Mouse (Mus musculus) lung, postnatal 10 days (tissue): ENCODE data around the gene Gpatch2l.

Experiments used
- DNase-seq: peaks from one replicate; pipeline ENCODE4 v3.0.0; 2021

Gpatch2l gene

DNA sequence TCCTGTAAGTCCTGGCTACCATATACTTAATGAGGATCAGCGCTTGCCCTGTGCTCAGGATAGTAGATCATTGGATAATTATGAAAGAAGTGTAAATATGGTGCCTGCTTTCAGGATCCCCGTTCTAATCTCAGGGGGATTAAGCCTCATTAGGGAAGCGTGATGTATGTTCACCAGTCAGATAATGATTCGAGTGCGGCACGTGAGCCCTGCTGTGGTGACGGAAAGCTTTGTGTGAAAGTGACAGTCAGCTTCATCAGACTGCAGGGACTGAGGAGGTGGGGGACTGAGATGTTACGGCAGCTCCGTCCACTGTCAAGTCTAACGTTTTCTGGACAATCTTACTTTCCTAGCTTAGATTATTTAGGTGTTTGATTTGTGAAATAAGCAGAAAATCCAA is 38.3 kb downstream of the Gpatch2l start:
- no peak for DNase-seq

DNA sequence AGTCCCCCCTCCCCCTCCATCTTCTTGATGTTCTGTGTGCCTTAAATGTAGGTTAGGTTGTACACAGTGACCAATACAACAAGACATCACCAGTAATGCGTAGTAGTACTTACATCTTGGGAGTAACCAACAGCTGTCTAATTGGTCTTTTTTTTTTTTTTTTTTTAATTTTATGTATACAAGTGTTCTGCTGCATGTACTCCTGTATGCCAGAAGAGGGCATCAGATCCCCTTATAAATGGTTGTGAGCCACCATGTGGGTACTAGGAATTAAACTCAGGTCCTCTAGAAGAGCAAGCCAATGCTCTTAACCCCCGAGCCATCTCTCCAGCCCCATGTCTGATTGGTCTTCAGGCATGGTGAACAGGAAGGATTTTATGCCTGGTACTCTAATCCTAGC is 44.0 kb downstream of the Gpatch2l start:
- no peak for DNase-seq

DNA sequence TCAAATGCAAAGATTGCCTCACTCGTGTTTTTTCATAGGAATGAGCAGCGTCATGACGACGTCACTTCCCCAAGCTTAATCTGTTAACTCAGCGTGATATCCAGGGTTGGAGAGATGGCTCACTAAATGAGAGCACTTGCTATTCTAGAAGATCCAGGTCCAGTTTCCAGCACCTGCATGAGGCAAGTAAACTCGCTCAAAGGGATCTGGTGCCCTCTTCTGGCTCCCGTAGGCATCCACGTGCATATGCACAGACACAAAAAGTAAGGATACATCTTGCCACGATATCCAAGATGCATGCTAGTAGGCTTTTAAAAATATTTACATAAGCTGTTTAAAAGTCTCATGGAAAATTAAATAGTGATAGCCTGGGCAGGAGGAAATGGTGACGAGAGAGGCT is 55.8 kb downstream of the Gpatch2l start:
- DNase-seq, result no peak

DNA sequence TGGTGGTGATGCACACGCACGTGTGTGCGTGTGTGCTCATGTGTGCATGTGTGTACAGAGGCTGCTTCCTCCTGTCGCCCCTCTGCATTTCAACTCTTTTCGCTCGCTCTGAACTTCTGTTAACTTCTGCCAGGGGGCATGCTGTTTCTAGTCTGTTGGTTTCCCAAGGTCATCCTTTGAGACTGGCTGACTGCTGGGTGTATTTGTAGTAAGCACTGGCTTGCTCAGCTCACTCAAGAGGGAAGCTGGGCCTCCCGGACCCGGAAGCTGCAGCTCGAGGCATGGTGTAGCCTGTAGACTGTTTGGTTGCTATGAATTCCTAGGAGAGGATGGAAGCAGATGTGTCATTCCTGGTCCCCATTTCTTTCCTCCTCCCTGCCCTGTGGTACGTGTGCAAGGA is 61.3 kb downstream of the Gpatch2l start:
- no peak for DNase-seq

DNA sequence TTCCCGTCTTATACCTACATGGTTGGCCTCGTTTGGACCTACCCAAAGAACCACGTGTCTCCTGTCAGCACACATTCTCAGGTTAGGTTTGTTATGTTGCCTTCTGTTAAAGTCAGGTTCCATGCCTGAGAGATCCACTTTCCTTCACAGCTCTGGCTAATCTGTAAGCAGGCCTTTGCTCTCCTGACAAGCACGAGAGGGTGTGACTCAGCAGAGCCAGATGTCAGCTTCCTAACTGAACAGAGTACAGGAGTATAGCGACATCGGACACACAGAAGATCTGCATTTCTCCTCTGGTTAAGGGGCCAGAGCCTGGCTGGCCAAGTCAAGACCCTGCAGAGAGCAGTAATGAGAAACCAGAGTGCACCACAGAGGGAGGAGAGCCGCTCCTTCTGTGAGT is 63.4 kb downstream of the Gpatch2l start:
- no peak for DNase-seq

DNA sequence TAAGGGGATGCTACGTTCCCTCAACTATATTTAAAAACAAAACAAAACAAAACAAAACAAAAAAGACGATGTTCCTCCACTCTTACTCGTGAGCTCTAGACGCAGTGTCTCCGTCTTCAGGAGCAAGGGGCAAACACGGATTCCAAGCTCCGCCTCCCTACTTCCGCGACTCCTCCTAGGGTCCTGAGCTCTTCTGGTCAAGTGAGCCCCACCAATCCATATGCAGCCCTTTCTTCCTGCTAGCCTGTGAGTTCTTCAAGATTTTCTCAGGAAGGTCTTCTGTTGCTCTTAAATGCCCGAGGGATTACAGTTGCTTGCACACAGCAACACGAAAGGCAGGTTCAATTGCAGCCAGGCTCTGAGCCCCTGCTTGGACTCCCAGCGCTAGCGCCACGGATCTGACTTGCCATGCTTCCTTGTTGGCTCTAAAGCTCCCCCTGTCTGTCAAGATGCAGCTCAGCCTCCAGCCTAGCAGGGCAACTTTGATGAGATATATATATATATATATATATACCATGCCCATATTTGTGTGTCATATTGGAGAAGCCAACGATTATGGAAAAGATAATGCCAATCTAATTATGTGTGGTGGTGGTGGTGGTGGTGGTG is 64.1 kb downstream of the Gpatch2l start:
- peak; percentile 32 for DNase-seq

DNA sequence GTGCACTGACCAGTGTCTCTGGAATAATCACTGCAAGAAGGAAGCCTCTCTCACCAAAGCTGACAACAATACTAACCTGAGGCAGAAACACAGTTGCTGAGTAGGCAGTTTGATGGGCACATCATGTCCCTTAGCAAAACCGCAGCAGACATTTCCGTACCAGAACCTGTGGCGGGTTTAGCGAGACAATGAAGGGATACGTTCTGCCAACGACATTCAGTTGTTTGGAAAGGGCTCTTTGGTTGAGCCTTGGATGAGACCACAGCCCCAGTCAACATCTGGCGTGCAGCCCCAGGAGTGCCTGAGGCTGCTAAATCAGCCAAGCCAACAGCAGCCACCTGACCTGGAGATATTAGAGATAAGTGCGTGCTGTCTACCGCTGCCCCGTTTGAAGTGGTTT is 67.8 kb downstream of the Gpatch2l start:
- no peak for DNase-seq

DNA sequence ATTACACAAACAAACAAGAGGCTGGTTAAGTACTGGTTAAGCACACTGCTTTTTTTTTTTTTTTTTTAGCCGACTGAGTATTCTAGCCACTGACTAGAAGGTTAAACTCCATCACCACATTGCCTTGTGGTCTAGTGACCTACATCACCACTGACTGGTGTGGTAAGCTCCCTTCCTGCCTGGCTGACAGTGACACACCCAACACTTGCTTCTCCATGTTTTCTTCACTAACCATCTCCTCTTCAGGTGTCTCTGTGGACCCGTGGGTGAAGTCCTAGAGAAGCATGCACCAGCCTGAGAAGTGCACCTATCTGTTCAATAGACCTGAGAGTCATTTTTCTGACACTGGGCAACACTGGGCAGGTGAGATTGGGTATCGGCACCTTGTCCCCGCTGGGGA is 68.2 kb downstream of the Gpatch2l start:
- DNase-seq, result no peak

DNA sequence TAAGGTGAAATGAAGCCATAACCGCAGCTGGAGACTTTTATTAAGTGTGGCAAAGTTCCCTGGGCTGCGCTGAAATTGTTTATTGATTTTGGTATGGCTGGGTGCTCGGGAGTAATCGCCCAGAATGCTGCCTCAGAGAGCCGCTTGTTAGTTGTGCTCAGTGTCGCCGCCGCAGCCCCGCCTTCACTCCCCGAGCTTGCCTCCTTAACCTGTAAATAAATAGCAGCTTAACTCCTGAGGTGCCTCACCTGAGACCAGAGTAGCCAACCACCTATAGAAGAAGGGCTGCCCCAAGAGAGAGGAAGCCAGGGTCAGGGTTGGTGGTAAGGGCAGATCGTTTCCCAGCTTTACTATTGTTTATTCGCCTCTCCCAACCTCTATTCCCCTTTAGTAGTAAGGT is 79.0 kb downstream of the Gpatch2l start:
- no peak for DNase-seq

DNA sequence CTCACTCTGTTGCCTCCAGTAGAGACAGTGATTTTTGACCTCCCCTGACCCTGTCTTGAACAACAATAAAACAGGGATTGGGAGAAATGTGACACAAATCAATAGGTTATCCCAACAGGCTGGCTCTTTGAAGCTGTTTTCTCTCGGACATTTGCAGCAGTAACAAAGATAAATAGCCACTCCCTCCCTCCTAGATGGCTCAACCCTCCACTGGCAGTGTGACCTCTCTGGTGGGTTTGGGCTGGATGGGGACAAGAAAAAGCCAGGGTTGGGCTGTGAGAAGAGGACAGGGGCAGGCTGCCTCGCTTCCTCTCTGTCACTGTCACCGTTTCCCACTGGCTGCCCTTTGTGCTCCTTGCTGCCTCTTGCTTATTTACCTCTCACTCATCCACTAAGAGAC is 82.6 kb downstream of the Gpatch2l start:
- no peak for DNase-seq

DNA sequence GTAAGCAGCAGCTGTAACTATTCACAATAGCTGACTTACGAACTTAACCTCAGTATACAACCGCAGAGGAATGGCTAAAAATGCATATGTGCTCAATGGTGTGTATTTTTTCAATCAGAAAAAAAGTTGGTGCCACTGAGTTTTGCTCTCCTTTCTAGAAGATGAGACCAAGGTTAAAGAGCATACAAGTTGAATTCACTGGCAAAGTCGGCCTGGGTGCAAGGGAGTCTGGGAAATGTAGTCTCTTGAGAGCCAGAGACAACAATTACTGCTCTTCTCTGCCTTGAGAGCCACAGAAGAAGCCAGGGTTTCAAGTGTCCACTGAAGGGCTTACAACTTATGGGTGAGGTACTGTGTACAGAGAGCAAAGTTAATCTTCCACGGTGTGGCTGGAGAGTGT is 88.2 kb downstream of the Gpatch2l start:
- DNase-seq, result no peak

DNA sequence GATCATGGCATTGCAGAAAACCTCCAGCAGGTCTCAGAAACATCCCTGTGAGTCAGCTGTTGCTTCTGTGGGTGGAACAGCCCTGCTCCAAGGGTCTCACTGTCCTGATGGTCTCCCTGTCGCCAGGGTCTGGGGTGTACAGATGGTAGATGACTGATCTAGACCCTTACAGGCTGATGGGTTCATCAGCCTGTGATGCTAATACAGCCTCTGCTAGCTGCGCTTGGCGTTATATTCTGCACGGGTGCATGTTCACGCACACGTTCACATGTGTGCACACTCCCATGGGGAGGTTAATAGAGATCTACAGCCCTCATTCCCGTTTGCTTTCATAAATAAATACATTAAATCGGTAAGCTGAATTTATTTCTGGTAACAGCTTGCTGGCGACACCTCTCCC is 89.0 kb downstream of the Gpatch2l start:
- DNase-seq, result no peak

DNA sequence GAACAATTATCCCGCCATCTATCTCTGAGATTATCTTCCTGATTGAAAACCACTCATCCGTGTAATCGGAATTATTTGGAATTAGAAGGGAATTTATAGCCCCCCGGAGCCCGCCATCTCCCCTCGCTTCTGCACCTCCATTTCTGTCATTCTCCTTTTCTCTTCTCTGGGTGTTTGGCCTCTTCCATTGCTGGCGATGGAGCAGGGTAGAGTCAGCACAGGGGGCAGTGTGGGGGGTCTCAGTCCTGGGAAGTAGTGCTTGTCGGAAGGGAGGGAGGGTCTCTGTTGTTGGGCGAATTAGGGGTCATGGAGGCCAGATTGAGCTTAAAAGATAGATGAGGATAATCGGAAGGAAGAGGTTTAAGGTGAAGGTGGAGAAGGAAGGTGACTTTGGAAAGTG is 89.6 kb downstream of the Gpatch2l start:
- no peak for DNase-seq

DNA sequence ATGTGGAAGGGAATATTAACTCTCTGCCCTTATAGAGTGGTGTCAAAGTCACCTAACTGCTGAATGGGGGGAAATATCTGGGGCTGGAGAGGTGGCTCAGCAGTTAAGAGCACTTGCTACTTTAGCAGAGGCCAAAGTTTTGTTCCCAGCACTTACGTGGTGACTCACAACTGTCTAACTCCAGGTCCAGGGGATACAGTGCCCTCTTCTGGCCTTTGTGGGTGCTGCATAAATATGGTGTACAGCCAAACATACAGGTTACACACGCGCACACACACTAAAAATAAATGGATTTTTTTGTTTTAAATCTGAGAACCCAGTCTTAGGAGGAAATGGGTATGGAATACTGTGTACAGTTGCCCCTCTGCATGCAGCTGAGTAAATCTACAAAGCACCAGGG is 94.6 kb downstream of the Gpatch2l start:
- DNase-seq, result no peak

DNA sequence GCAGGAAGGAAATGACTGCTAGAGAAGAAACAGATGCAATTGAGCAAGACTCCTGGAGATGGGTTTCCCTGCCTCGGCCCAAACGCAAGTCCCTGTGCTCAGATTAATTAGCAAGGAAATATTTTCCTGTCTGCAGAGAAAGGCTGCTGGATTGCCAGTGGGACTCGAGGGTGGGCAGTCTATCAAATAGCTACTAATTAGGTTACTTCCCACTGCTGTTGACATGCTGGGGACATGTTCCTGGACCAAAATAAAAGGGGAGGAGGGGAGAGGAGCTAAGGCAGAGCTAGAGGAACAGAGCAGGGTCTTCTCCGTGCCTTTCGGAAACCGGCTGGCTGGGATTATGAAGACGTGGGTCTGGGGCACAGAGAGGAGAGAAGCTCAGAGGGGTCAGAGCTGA is 95.2 kb downstream of the Gpatch2l start:
- no peak for DNase-seq
